Mouse (Mus musculus) retina, postnatal 7 days (tissue): ENCODE measurements at regions not wholly inside any gene's neighbourhood (a gene's known extent, or its start where the extent isn't known, plus 50 kb on each side); places are given as distances from the start of the nearest gene placed in this dataset.
"Not testable (repeated sequence)": the region's sequence is repeated elsewhere in the genome, so short reads cannot be mapped to it uniquely, and the experiment has no call there.

ENCODE experiments used
- DNase-seq: peaks from one replicate; pipeline ENCODE4 v3.0.0-alpha.2; 2012; ENCODE audit warnings: low read depth, low spot score

- DNase-seq, result no peak
These were observed 381.4 kb upstream of the Ptger4 start for GRCm38 (mm10) chr15:5625367-5625766.

- DNase-seq, result no peak
These were observed 402.7 kb upstream of the Ptger4 start for GRCm38 (mm10) chr15:5646673-5647072.

- no peak for DNase-seq
These were observed 414.8 kb upstream of the Ptger4 start for GRCm38 (mm10) chr15:5658796-5659195.

- DNase-seq, result no peak
These were observed 416.8 kb upstream of the Ptger4 start for GRCm38 (mm10) chr15:5660819-5661218.

- DNase-seq, result no peak
These were observed 427.8 kb upstream of the Ptger4 start for GRCm38 (mm10) chr15:5671781-5672180.

GRCm38 (mm10) chr15:5676704-5677103 is 432.7 kb upstream of the Ptger4 start:
- no peak for DNase-seq

- DNase-seq, result no peak
These were observed 449.8 kb upstream of the Ptger4 start for GRCm38 (mm10) chr15:5693810-5694209.

GRCm38 (mm10) chr15:5695015-5695414 is 451.0 kb upstream of the Ptger4 start:
- DNase-seq, result no peak

GRCm38 (mm10) chr15:5708454-5708853 is 464.5 kb upstream of the Ptger4 start:
- no peak for DNase-seq

- no peak for DNase-seq
These were observed 496.7 kb upstream of the Ptger4 start for GRCm38 (mm10) chr15:5740658-5741057.

- DNase-seq, result no peak
These were observed 499.9 kb upstream of the Ptger4 start for GRCm38 (mm10) chr15:5743893-5744292.

GRCm38 (mm10) chr15:5758690-5759089 is 514.7 kb upstream of the Ptger4 start:
- DNase-seq, result no peak

- DNase-seq, result no peak
These were observed 518.2 kb upstream of the Ptger4 start for GRCm38 (mm10) chr15:5762216-5762615.

- DNase-seq, result no peak
These were observed 522.5 kb upstream of the Dab2 start for GRCm38 (mm10) chr15:5777074-5777473.

GRCm38 (mm10) chr15:5799917-5800316 is 499.7 kb upstream of the Dab2 start:
- DNase-seq, result no peak

- DNase-seq, result no peak
These were observed 488.3 kb upstream of the Dab2 start for GRCm38 (mm10) chr15:5811154-5811732.

GRCm38 (mm10) chr15:5811958-5812357 is 487.6 kb upstream of the Dab2 start:
- no peak for DNase-seq

- no peak for DNase-seq
These were observed 481.5 kb upstream of the Dab2 start for GRCm38 (mm10) chr15:5817901-5818576.

GRCm38 (mm10) chr15:5839963-5840362 is 459.6 kb upstream of the Dab2 start:
- DNase-seq, result no peak

- not testable (repeated sequence) for DNase-seq
These were observed 458.0 kb upstream of the Dab2 start for GRCm38 (mm10) chr15:5841369-5842149.

GRCm38 (mm10) chr15:5846571-5846970 is 453.0 kb upstream of the Dab2 start:
- no peak for DNase-seq

- no peak for DNase-seq
These were observed 452.0 kb upstream of the Dab2 start for GRCm38 (mm10) chr15:5847413-5848100.
